Mouse (Mus musculus): ENCODE data around the gene Filip1.

DNA sequence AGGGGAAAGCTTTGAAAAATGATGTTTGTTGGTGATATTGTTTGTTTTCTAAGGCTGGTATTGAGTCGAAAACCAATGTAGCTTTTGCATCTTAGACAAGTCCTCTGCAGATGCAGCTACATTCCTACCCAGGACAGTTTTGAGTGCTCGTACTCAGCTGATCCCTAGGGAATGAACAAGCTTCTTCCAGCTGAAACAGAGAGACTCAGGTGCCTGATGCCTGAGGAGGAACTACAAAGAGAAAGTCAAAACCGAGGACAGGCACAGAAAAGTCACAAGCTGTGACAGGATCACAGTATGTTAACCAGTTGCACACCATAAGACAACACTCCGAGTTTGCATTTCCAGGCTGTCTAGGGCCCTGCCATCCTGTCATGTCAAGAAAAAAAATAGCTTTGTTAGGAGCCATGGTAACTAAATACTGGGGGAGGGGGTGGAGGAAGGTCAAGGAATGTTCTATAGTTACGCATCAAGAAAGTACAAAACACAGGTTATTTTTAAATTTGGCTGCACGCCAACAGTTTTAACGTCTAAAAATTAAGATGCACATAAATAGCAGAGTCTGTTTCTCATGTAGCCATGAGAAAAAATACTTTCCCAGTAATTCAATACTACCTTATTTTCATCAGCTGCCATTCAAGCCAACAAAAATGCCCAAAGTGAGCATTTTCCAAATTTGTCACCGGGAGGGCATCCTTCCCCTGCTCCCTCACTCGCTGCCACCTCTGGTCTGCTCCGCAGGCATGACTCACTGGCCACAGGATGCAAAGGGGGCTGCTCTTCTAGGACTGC is 90.8 kb downstream of the Filip1 start:
- no peak for TF ChIP-seq CTCF (IDR thresholded peaks at IDR 0.05; ENCODE audit: control insufficient read depth, insufficient read depth, insufficient read length)
- no peak for TF ChIP-seq FOSL1 (IDR thresholded peaks at IDR 0.05; ENCODE audit: insufficient read depth, low read length, poor library complexity, severe bottlenecking)
- TF ChIP-seq MYOG (IDR thresholded peaks at IDR 0.05; ENCODE audit: control insufficient read depth, extremely low read depth, insufficient read length) = no peak
- no peak for TF ChIP-seq MAX (IDR thresholded peaks at IDR 0.05)
- no peak for TF ChIP-seq USF1 (IDR thresholded peaks at IDR 0.05; ENCODE audit: low read depth)
- no peak for TF ChIP-seq CEBPB (IDR thresholded peaks at IDR 0.05; ENCODE audit: low read depth)

Measured in C2C12 (cell line).